In the genomic region with DNA sequence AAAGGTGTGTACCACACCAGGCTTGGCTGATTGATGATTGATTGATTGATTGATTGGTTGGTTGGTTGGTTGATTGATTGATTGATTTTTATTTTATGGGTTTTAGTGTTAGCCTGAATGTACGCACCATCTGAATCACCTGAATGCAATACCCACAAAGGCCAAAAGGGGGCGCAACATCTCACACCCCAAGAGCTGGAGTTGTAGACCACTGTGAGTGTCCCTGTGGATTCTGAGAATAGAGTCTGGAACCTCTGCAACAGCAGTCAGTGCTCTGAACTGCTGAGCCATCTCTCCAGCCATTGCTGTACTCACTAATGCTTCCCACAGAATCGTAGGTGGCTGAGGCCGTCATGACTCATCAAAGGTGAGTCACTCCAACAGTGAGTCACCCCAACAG, we compare ENCODE assay signal across 13 mouse cellular contexts.
DNase-seq lines count a peak whose midpoint lies in the region; ATAC-seq and TF ChIP-seq lines count a peak whose summit lies in the region.
"Had no signal": no experiment of that assay in that cellular context is flagged by ENCODE, and none has a peak within 500 bp of the region (broad histone marks: within the 10 kb centered on the region; RNA-seq: fewer than 3 reads in every experiment).

No protein-coding gene starts in this region.

- H3K36me3 ChIP-seq in liver, adult 2 months (ENCODE audit: control insufficient read depth, insufficient read depth, low read length), result no peaks in the 10 kb centered on the region
- H3K36me3 ChIP-seq in ES-E14 (ENCODE audit: control insufficient read depth, insufficient read depth, low read length, poor library complexity, severe bottlenecking), result no peaks in the 10 kb centered on the region
- H3K36me3 ChIP-seq in limb, embryonic 10.5 days, result no peaks in the 10 kb centered on the region
- H3K36me3 ChIP-seq in hindbrain, embryonic 13.5 days, result no peaks in the 10 kb centered on the region
- H3K36me3 ChIP-seq: limb, embryonic 12.5 days; neural tube, embryonic 12.5 days had no signal

- H3K27ac ChIP-seq in liver, adult 2 months (replicated peaks; ENCODE audit: insufficient read depth, low read depth, low read length), result no peak overlapping the region
- H3K27ac ChIP-seq in ES-E14 (ENCODE audit: insufficient read depth, low read depth, low read length, poor library complexity, severe bottlenecking), result no peak overlapping the region
- H3K27ac ChIP-seq in limb, embryonic 10.5 days, result no peak overlapping the region
- no peak overlapping the region for H3K27ac ChIP-seq in hindbrain, embryonic 13.5 days
- H3K27ac ChIP-seq: limb, embryonic 12.5 days; neural tube, embryonic 12.5 days had no signal

- H3K9ac ChIP-seq in liver, adult 2 months (ENCODE audit: low read depth, low read length), result no peak overlapping the region
- no peak overlapping the region for H3K9ac ChIP-seq in ES-E14 (ENCODE audit: insufficient read depth, low read depth, low read length, poor library complexity, severe bottlenecking)
- no peak overlapping the region for H3K9ac ChIP-seq in hindbrain, embryonic 13.5 days
- H3K9ac ChIP-seq: limb, embryonic 12.5 days; neural tube, embryonic 12.5 days had no signal

- WGBS in liver, adult 2 months, result 78% methylated on average over 4 of the region's 4 CpGs
- WGBS in limb, embryonic 10.5 days, result 81% methylated on average over 4 of the region's 4 CpGs
- WGBS in hindbrain, embryonic 13.5 days, result 87% methylated on average over 4 of the region's 4 CpGs

- peak; percentile 10; the same call in 1 of the 2 replicates for TF ChIP-seq CTCF in liver, adult 2 months (IDR thresholded peaks at IDR 0.05; ENCODE audit: low read depth, low read length)

- in situ Hi-C loops in ES-E14 (cut with MboI; ENCODE audit: low sequenced_read_pairs in 2 of 2, unreplicated experiment in 2 of 2), result no loop called here

- no peaks in the 10 kb centered on the region for H3K9me3 ChIP-seq in ES-E14 (ENCODE audit: control insufficient read depth, insufficient read depth, low read depth, low read length)
- H3K9me3 ChIP-seq in limb, embryonic 10.5 days (replicated peaks), result no peaks in the 10 kb centered on the region
- H3K9me3 ChIP-seq in hindbrain, embryonic 13.5 days, result no peaks in the 10 kb centered on the region
- H3K9me3 ChIP-seq: limb, embryonic 12.5 days; neural tube, embryonic 12.5 days had no signal

- H3K4me3 ChIP-seq in liver, adult 2 months (ENCODE audit: insufficient read depth, low read depth, low read length), result no peak overlapping the region
- no peak overlapping the region for H3K4me3 ChIP-seq in ES-E14 (ENCODE audit: insufficient read depth in 1 of 2, low read depth in 1 of 2, low read length in 2 of 2, poor library complexity in 1 of 2, severe bottlenecking in 1 of 2)
- H3K4me3 ChIP-seq in limb, embryonic 10.5 days, result no peak overlapping the region
- no peak overlapping the region for H3K4me3 ChIP-seq in hindbrain, embryonic 13.5 days
- H3K4me3 ChIP-seq: limb, embryonic 12.5 days; neural tube, embryonic 12.5 days had no signal

- ATAC-seq in hindbrain, embryonic 13.5 days (ENCODE audit: low FRiP score), result no peak

- H3K4me1 ChIP-seq in liver, adult 2 months (ENCODE audit: control insufficient read depth, insufficient read depth, low read length), result no peaks in the 10 kb centered on the region
- H3K4me1 ChIP-seq in ES-E14 (ENCODE audit: control insufficient read depth in 2 of 2, insufficient read depth in 2 of 2, low read length in 2 of 2, poor library complexity in 1 of 2), result no peaks in the 10 kb centered on the region
- H3K4me1 ChIP-seq in limb, embryonic 10.5 days, result no peaks in the 10 kb centered on the region
- H3K4me1 ChIP-seq in hindbrain, embryonic 13.5 days (replicated peaks), result no peaks in the 10 kb centered on the region
- H3K4me1 ChIP-seq: limb, embryonic 12.5 days; neural tube, embryonic 12.5 days had no signal

- no peak for TF ChIP-seq POLR2A in liver, adult 2 months (IDR thresholded peaks at IDR 0.05; ENCODE audit: extremely low read depth, insufficient read depth, low read length)

- 0 out of 2 replicates have a peak, but pooled peaks cover 2% of the 10 kb centered on the region for H3K27me3 ChIP-seq in liver, adult 2 months (ENCODE audit: control insufficient read depth, insufficient read depth, low read length)
- no peaks in the 10 kb centered on the region for H3K27me3 ChIP-seq in limb, embryonic 10.5 days (ENCODE audit: low read depth, poor library complexity, severe bottlenecking)
- H3K27me3 ChIP-seq in hindbrain, embryonic 13.5 days, result peaks cover 14% of the 10 kb centered on the region; the same call in 1 of the 2 replicates

- H3K4me2 ChIP-seq in hindbrain, embryonic 13.5 days, result no peak overlapping the region
- H3K4me2 ChIP-seq: limb, embryonic 12.5 days; neural tube, embryonic 12.5 days had no signal

- no peaks in the 10 kb centered on the region for H3K79me2 ChIP-seq in liver, adult 2 months (ENCODE audit: control insufficient read depth, insufficient read depth, low read length)

- DNase-seq in liver, adult 2 months (ENCODE audit: extremely low read depth, low read depth, low spot score), result no peak
- DNase-seq in liver (no peak), ES-E14 (ENCODE audit: low read depth, low spot score) (peak; percentile 15)
- DNase-seq in CD4-positive helper T cell, adult 2 months (ENCODE audit: low read depth, low spot score), result peak; percentile 12
- peak; percentile 31 for DNase-seq in induced T-regulatory cell, adult 2 months (ENCODE audit: low read depth)
- DNase-seq in spleen, adult 12 weeks (ENCODE audit: low spot score), result no peak
- no peak for DNase-seq in limb, embryonic 10.5 days (ENCODE audit: low spot score)
- DNase-seq: cerebellum, postnatal 25 days; gastrocnemius, postnatal 14 days; heart, postnatal 10 days had no signal

TF ChIP-seq in ES-E14, 5 proteins besides CTCF, POLR2A, EP300 and RAD21:
- TF ChIP-seq ZC3H11A (IDR thresholded peaks at IDR 0.05; ENCODE audit: borderline replicate concordance, low read depth, low read length) (no peak), ZNF384 (IDR thresholded peaks at IDR 0.05; ENCODE audit: low read depth, low read length) (no peak), MAFK (IDR thresholded peaks at IDR 0.05; ENCODE audit: insufficient read depth, low read depth, low read length) (no peak), CHD2 (IDR thresholded peaks at IDR 0.05; ENCODE audit: low read depth, low read length) (no peak), HCFC1 (IDR thresholded peaks at IDR 0.05; ENCODE audit: borderline replicate concordance, insufficient read depth, low read length) (no peak)
TF ChIP-seq in ES-E14: peak in this region for 0.

Comparison
In these comparisons a context has a peak if more than half of its experiments do, and no peak if none do; other contexts are left out.
1. DNase-seq: peak in CD4-positive helper T cell, adult 2 months (single experiment), ES-E14 (single experiment) and induced T-regulatory cell, adult 2 months (single experiment); none in liver, adult 2 months (single experiment), liver (single experiment), spleen, adult 12 weeks (single experiment) and limb, embryonic 10.5 days (single experiment).